Mouse (Mus musculus): ENCODE results near the gene Cldn20. TPM values are rescaled to one million over a fixed set of nuclear protein-coding genes. Genes with fewer than 3 reads are reported as not detected.

The Cldn20 gene
- not detected in 2 replicates for polyA plus RNA-seq (2012; ENCODE audit: insufficient read depth, insufficient read length, missing spikeins)

DNA sequence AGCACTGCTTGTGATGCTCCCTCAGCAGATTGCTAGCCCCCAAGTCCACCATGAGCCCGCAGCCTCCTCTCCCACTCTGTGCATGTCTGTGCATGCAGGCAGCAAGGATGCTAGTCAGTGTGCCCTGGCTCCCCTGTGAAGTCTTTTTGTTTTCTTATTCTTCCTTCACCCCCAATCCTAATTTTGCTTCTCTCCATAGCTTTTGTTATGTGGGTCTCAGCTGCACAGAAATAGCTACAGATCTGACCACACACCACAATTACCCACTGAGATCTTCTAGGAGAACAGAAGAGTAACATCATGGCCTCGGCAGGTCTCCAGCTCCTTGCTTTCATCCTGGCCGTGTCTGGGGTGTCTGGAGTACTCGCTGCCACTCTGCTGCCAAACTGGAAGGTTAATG lies at the start of gene Cldn20:
Cldn20 (plus strand) TSS at position 301 of the 400 bp plus-strand sequence.
- Histone ChIP-seq H3K27ac (replicated peaks; ENCODE audit: low read depth, low read length) (no peak within 1 kb of the TSS), H3K4me3 (ENCODE audit: insufficient read depth, low read depth, low read length) (no peak within 1 kb of the TSS), H3K4me1 (ENCODE audit: control insufficient read depth, insufficient read depth, insufficient read length, low read length) (no peaks in the 10 kb centered on the region)

DNA sequence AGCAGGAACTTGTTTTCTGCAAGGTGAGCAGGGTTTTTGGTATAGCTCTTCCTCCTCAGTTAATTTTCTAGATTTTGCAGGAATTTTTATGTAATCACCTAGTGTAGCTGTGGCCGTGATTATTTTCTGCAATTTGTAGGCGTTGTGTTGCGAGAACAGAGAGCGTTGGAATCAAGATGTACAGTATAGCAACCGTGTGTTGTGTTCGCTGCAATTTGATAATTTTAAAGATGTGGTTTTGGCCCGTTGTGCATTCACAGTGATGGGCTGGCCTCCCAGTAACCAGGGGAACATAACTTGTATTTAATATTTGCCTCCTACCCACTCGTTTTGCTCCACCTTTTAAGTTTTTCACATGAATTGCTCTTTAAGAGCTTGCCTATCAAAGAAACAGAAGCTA lies 49.3 kb upstream of the Cldn20 start:
- H3K4me3 ChIP-seq (ENCODE audit: insufficient read depth, low read depth, low read length) = no peak overlapping the region
- no peak overlapping the region for H3K27ac ChIP-seq (replicated peaks; ENCODE audit: low read depth, low read length)
- H3K4me1 ChIP-seq (ENCODE audit: control insufficient read depth, insufficient read depth, insufficient read length, low read length) = no peaks in the 10 kb centered on the region

- Histone ChIP-seq H3K4me1 (ENCODE audit: control insufficient read depth, insufficient read depth, insufficient read length, low read length) (no peaks in the 10 kb centered on the region), H3K4me3 (ENCODE audit: insufficient read depth, low read depth, low read length) (no peak overlapping the region), H3K27ac (replicated peaks; ENCODE audit: low read depth, low read length) (no peak overlapping the region)
These were observed 46.5 kb upstream of the Cldn20 start for GRCm38 (mm10) chr17:3485851-3486250.

- Histone ChIP-seq H3K4me3 (ENCODE audit: insufficient read depth, low read depth, low read length) (no peak overlapping the region), H3K27ac (replicated peaks; ENCODE audit: low read depth, low read length) (no peak overlapping the region), H3K4me1 (ENCODE audit: control insufficient read depth, insufficient read depth, insufficient read length, low read length) (no peaks in the 10 kb centered on the region)
These were observed 45.1 kb upstream of the Cldn20 start for GRCm38 (mm10) chr17:3487211-3487610.

DNA sequence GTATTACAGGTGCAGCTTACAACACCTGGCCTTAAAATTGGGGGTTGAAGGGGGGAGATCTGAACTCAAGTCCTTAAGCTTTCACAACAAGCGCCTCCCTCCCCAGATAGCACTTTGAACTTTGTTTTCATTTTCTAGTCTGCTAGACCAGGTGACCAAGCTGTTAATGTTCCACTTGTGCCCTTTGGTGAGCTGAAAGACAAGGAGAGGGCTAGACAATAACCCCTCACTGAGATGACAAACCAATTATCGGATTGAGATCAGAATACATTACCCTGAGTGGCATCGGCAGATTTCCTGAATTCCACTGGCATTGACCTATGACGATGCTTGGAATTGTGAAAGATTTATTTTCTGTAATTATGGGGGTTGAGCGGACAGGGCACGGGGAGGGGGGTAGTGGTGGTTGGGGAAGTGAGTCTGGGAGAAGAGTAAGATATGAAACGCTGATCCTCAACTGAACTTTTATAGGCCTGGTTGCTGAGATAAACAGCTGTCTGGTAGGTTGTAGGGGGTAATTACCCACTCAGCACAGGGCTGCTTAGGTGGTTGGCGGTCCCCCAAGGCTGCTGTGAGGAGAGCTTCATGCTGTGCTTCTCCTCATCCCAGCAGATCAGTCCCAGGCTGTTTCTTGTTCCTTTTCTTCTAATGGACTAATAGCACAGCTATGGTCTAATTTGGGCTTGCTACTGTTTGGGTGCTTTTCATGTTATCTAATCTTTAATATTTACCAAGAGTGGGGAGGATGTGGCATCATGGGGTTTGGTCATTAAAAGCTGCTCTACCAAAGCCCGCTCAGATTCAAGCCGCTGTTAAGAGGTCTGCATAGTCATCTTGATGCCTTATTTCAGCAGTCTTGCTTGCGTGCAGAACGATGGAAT lies 44.4 kb upstream of the Cldn20 start:
- Histone ChIP-seq H3K27ac (replicated peaks; ENCODE audit: low read depth, low read length) (no peak overlapping the region), H3K4me1 (ENCODE audit: control insufficient read depth, insufficient read depth, insufficient read length, low read length) (no peaks in the 10 kb centered on the region), H3K4me3 (ENCODE audit: insufficient read depth, low read depth, low read length) (no peak overlapping the region)

DNA sequence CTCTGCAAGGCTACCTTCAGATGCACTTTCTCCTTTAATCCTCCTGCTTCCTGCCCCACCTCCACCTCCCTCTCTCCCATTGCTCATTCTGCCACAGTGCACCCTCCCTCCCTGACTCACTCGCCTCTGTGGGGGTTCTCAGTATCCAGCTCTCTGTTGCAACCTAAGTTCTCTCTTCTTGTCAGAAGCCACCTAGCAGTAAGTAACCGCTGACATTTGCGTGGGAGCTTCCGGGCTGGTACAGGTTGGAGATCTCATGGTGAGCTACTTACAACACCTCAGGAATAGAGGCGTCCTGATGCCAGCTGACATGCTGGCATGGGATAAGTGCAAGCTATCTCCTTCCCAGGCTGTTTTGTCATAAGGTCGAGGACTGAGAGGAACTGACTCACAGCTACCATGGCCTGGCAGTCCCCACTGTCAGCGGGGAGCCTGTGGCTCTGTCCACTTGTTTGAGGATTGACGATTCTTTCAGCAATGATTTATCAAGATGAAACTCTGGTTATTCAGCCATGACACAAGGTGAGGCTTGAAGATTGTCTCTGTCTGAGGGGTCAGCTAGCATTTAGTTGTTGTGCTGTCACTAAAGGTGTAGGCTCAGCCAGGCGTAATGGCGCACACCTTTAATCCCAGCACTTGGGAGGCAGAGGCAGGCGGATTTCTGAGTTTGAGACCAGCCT lies 42.0 kb upstream of the Cldn20 start:
- Histone ChIP-seq H3K27ac (replicated peaks; ENCODE audit: low read depth, low read length) (no peak overlapping the region), H3K4me3 (ENCODE audit: insufficient read depth, low read depth, low read length) (no peak overlapping the region), H3K4me1 (ENCODE audit: control insufficient read depth, insufficient read depth, insufficient read length, low read length) (no peaks in the 10 kb centered on the region)

DNA sequence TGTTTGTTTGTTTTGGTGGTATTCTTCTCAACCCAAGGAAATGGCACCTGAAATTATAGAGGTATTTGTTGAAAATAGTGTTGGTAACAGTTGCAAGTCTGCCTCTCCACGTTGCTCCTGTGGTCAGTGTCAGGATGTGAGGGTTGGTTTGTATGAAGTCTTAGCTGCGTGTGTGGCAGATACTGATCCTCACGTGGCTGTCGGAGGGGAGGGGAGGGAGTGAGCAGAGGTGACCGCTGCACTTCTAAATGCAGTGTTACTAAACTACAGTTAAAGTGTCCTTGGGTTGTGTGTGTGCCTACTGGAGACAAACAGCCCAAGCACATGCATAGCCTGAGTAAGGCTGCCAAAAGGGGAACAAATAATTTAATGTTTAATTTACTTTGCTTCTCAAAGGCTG lies 41.3 kb upstream of the Cldn20 start:
- Histone ChIP-seq H3K4me3 (ENCODE audit: insufficient read depth, low read depth, low read length) (no peak overlapping the region), H3K4me1 (ENCODE audit: control insufficient read depth, insufficient read depth, insufficient read length, low read length) (no peaks in the 10 kb centered on the region), H3K27ac (replicated peaks; ENCODE audit: low read depth, low read length) (no peak overlapping the region)

DNA sequence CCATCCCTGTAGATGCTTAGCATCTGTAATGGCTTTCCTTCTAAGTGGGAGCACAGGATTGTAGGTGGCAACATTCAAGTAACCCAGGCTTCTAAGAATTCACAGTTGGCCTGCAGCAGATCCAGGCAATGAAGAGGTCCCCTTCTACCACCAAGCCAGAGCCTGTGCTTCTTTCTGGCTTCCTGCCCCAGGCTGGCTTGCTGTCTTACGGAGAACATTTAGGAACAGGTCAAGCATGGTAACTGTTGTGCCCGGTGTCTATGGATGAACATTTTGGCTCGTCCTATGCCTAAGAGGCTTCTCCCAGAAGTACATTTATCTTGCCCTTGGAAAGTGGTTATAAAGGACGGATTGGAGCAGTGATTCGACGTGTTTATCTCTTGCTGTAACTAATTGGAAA lies 40.7 kb upstream of the Cldn20 start:
- Histone ChIP-seq H3K4me3 (ENCODE audit: insufficient read depth, low read depth, low read length) (no peak overlapping the region), H3K27ac (replicated peaks; ENCODE audit: low read depth, low read length) (no peak overlapping the region), H3K4me1 (ENCODE audit: control insufficient read depth, insufficient read depth, insufficient read length, low read length) (no peaks in the 10 kb centered on the region)

- no peaks in the 10 kb centered on the region for H3K4me1 ChIP-seq (ENCODE audit: control insufficient read depth, insufficient read depth, insufficient read length, low read length)
- H3K4me3 ChIP-seq (ENCODE audit: insufficient read depth, low read depth, low read length) = no peak overlapping the region
- H3K27ac ChIP-seq (replicated peaks; ENCODE audit: low read depth, low read length) = no peak overlapping the region
These were observed 36.8 kb upstream of the Cldn20 start for GRCm38 (mm10) chr17:3495576-3495975.

DNA sequence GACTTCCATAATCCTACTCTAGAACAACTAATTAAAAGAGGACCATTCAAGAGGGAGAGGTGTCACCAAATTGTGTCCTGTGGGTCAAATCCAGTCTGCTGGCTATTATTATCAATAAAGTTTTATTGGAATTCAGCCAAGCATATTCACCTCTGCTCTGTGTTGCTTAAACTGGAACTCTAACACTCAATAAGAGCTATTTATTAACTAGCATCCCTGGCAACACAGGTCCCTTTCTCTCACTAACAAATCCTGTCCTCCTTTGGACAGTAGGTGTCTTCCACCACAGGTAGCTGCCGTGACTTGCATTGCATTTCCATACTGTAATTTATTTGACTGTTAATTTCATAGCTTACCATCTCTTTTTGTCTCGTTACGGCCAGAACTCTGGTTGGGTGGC lies 36.3 kb upstream of the Cldn20 start:
- no peaks in the 10 kb centered on the region for H3K4me1 ChIP-seq (ENCODE audit: control insufficient read depth, insufficient read depth, insufficient read length, low read length)
- no peak overlapping the region for H3K4me3 ChIP-seq (ENCODE audit: insufficient read depth, low read depth, low read length)
- no peak overlapping the region for H3K27ac ChIP-seq (replicated peaks; ENCODE audit: low read depth, low read length)

DNA sequence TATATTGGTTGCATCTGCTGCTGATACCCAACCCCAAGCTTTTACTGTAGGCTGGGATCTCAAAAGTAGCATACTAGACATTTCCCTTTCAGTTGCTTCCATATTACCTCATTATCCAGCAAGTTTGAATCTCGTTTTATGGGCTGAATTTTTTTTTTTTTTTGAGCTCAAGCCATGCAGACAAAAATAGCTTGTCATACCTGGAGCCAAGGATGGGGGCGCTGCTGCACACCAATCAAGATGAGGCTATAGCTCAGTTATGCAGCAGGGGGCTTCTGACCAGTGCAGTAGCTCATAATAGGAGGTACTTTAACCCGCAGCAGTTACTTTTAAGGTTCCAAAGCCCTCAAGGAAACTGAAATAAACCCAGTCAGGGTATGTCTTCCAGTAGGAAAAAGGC lies 34.3 kb upstream of the Cldn20 start:
- no peak overlapping the region for H3K4me3 ChIP-seq (ENCODE audit: insufficient read depth, low read depth, low read length)
- H3K27ac ChIP-seq (replicated peaks; ENCODE audit: low read depth, low read length) = no peak overlapping the region
- H3K4me1 ChIP-seq (ENCODE audit: control insufficient read depth, insufficient read depth, insufficient read length, low read length) = no peaks in the 10 kb centered on the region

DNA sequence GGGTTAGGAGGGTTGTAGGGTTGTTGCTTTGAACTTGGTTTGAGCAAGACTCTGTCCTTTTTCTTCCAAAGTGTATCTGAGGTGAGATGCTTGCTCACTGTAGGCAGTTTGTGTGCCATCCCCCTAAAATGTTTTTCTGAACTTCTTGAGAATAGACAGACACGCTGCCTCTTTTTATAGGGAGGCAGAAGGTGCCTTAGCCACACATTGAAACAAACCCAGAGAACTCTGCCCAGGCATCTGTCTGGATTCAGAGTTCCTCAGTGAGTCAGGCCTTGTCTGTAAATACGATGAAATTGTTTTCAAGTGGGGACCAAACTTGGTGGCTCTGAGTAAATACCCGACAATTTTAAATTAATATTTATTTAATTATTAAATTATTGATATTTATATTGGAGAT lies 33.8 kb upstream of the Cldn20 start:
- Histone ChIP-seq H3K4me3 (ENCODE audit: insufficient read depth, low read depth, low read length) (no peak overlapping the region), H3K4me1 (ENCODE audit: control insufficient read depth, insufficient read depth, insufficient read length, low read length) (no peaks in the 10 kb centered on the region), H3K27ac (replicated peaks; ENCODE audit: low read depth, low read length) (no peak overlapping the region)

GRCm38 (mm10) chr17:3499468-3499867 lies 32.9 kb upstream of the Cldn20 start:
- H3K4me1 ChIP-seq (ENCODE audit: control insufficient read depth, insufficient read depth, insufficient read length, low read length) = no peaks in the 10 kb centered on the region
- H3K27ac ChIP-seq (replicated peaks; ENCODE audit: low read depth, low read length) = no peak overlapping the region
- no peak overlapping the region for H3K4me3 ChIP-seq (ENCODE audit: insufficient read depth, low read depth, low read length)

GRCm38 (mm10) chr17:3500076-3500475 lies 32.3 kb upstream of the Cldn20 start:
- no peak overlapping the region for H3K4me3 ChIP-seq (ENCODE audit: insufficient read depth, low read depth, low read length)

DNA sequence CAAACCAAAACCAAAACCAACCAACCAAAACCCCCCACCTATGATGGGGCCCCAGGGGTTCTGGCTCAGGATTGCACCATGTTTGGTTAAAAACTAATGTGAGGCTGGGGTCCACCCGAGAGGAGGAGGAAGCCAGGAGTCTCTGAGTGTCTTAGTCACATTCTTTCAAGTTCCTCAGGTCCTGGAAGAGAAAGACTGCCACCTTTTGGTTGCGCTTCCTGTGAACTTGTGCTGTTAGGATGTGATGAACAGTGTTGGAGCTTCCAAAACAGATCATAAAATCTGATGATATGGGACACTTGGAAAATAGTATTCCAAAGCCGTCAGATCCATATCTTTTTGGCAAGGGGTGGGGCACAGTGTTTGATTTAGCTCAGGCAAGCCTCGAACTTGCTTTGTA lies 31.4 kb upstream of the Cldn20 start:
- H3K4me1 ChIP-seq (ENCODE audit: control insufficient read depth, insufficient read depth, insufficient read length, low read length) = no peaks in the 10 kb centered on the region
- no peak overlapping the region for H3K27ac ChIP-seq (replicated peaks; ENCODE audit: low read depth, low read length)
- H3K4me3 ChIP-seq (ENCODE audit: insufficient read depth, low read depth, low read length) = no peak overlapping the region

More at GRCm38 (mm10) chr17:3500076-3500475, 32.3 kb upstream of the Cldn20 start:
- Histone ChIP-seq H3K27ac (replicated peaks; ENCODE audit: low read depth, low read length) (no peak overlapping the region), H3K4me1 (ENCODE audit: control insufficient read depth, insufficient read depth, insufficient read length, low read length) (no peaks in the 10 kb centered on the region)

GRCm38 (mm10) chr17:3505711-3506110 lies 26.6 kb upstream of the Cldn20 start:
- Histone ChIP-seq H3K27ac (replicated peaks; ENCODE audit: low read depth, low read length) (no peak overlapping the region), H3K4me1 (ENCODE audit: control insufficient read depth, insufficient read depth, insufficient read length, low read length) (no peaks in the 10 kb centered on the region), H3K4me3 (ENCODE audit: insufficient read depth, low read depth, low read length) (no peak overlapping the region)
